Mouse (Mus musculus) frontal cortex, adult 2 months (tissue): ENCODE measurements around the gene Rab44. TPM values are rescaled to one million over a fixed set of nuclear protein-coding genes. Genes with fewer than 3 reads are reported as not detected.
"Not testable (repeated sequence)": the region's sequence is repeated elsewhere in the genome, so short reads cannot be mapped to it uniquely, and the experiment has no call there.

ENCODE experiments used
- DNase-seq, 2 experiments: peaks; one replicate each; pipeline ENCODE4 v3.0.0; 2022; ENCODE audit warnings: low spot score in 1 of 2; ENCODE audit errors: extremely low spot score in 1 of 2
- polyA plus RNA-seq: library from polyadenylated mRNA; depleted of rRNA; stranded (reverse); fragments of >200 nt; gene quantifications from 2 replicates; pipeline ENCODE4 v1.2.3, GENCODE M21; 2012; rRNA removed

Rab44 gene
- 0.08 and 0.19 TPM in 2 replicates for polyA plus RNA-seq

- no peak for DNase-seq
These were observed at the start of gene Rab44 for GRCm38 (mm10) chr17:29113591-29114352. TSS of gene Rab44 (plus strand) at chr17:29114145.

DNA sequence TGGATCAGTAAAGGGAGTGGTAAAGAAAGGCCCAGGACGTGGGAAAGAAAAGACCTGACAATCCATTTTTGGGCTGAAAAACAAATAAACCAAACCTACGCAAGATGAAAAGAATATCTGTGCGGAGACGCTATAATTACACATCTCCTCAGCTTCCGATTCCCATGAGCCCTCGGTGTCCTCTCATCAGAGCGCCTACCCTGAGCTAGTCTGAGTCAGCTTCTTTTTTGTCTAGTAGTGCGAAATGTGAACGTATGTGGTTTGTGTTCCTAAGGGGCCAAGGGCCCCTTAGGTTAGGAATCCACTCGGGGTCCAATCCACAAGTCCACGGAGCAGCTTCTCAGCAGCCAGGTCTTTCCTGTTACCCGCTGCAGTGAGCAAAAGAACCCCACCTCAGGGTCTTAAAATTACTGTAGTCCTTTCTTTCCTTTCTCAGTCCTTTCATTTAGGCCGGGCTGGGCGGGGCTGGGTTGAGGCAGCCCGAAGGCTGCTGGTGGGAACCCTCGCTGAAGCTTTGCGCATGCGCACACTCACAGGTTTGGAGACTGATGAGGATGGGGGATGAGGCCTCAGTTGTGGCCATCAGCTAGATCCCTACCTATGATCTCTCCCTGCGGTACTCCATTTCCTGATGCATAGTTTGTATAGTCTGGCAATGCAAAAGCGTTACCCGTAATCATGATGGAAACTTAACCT is 48.6 kb upstream of the Rab44 start:
- no peak for DNase-seq

GRCm38 (mm10) chr17:29065971-29066370 is 48.0 kb upstream of the Rab44 start:
- DNase-seq, result no peak

DNA sequence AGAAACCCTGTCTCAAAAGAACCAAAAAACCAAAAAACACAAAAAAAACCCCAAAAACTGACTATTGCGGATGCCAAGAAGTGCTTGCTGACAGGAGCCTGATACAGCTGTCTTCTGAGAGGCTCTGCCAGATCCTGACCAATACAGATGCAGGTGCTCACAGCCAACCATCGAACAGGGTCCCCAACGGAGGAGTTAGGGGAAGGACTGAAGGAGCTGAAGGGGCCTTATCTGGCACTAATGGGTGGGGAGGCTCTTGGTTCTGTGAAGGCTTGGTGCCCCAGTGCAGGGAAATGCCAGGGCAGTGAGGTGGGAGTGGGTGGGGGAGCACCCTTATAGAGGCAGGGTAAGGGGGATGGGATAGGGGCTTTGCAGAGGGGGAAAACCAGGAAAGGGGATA is 46.5 kb upstream of the Rab44 start:
- DNase-seq, result not testable (repeated sequence)

GRCm38 (mm10) chr17:29067847-29068246 is 46.1 kb upstream of the Rab44 start:
- no peak for DNase-seq

DNA sequence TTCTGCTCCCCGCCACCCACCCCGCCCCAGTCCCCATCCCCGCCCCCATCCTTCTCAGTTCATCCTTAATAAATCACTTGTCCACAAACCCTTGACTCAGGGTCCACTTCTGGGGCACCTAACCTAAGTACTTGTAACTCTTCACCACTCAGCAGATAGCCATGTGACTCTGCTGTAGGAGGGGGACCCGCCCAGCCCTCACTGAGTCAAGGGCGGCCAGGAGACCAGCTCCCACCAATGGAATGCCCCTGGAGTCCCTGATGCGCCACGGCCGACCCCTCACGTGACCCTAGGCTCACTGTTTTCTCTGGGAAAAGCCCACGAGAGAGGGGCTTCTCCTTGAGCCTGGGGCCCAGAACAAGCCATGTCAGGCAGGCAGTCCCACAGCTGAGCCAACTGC is 44.9 kb upstream of the Rab44 start:
- DNase-seq, result no peak

GRCm38 (mm10) chr17:29071820-29072219 is 42.1 kb upstream of the Rab44 start:
- DNase-seq, result no peak

DNA sequence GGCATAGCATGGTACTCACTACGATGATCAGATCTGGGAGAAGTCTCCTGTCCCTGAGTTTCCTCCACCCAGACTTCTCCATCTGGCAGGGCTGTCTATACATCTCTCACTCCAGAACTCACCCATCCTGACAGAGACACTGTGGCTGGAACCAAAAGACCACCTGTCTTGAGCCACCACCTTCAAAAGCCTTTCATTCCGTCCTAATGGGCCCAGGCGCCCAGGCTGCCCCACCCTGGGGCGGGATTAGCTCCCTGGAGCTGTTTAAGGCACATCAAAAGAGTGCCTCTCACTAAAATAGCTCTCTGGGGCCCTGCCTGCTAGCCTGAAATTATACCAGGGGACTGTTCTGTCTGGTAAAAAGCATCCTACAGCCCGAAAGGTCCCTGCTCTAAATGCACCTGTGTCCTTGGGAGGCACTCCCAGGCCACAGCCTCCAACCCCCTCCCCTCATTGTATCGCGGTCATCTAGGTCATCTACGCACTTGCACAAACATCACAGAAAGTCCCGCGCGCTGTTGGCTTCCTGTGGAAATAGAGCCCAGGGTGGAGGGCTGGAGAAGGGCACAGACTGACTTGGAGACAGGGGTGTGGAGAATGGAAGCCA is 41.1 kb upstream of the Rab44 start:
- no peak for DNase-seq

GRCm38 (mm10) chr17:29073313-29073712 is 40.6 kb upstream of the Rab44 start:
- no peak for DNase-seq

- no peak for DNase-seq
These were observed 39.9 kb upstream of the Rab44 start for GRCm38 (mm10) chr17:29074085-29074484.

DNA sequence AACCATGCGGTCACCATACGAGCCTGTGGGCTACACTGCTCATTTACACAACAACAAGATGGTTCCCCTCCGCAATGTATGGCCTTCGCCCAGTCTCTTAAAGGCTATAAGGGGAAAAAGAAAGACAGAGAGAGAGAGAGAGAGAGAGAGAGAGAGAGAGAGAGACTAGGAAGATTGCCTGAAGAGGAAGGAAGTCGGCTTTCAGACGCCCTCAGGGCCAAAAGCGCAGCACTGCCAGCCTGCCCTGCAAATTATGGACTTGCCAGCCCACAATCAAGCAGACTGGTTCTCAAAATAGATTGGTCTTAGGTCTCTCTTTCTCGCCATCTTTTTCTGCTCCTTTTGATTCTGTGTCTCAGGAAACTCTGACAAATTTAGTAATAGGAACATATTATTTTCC is 37.7 kb upstream of the Rab44 start:
- no peak for DNase-seq

GRCm38 (mm10) chr17:29077786-29078509 is 36.0 kb upstream of the Rab44 start:
- DNase-seq, result peak in 1 of 2 experiments; percentile 66

- DNase-seq, result no peak
These were observed 35.2 kb upstream of the Rab44 start for GRCm38 (mm10) chr17:29078519-29079383.

DNA sequence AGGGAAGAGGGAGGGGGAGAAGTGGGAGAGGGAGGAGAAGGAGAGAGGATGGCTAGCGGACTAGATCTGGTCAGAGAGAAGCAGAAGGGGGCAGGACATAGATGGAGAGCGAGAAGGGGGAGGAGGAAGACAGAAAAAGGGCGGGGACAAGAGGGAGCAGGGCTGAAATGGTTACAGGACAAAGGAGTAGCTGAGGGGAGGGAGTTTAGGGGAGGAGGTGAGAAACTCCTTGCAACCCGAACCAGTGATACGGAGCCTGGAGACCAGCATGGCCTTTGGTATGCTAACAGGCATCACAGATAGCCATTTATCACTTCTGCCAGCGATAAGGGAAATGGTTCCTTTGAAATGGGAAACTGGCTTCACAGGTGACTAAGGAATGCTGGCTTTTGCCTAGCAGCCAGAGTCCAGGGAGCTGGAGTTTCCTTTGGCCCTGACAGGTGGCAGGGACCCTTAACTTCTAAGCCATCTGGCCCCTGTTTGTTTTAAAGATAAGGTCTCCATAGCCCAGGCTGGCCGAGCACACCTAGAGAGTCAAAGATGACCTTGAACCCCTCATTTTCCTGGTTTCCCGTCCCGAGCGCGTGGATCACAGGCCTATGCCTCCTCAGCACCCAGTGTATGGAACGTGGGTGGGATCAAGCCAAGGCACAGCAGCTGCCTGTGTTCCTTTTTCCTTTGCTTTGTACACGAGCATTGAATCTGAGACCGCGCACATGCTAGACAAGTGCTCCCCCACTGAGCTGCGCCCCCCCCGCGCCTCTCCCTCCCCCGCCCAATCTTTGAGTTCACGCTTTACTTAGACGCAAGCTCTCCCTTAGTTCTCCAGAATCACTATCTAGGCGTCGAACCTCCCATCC is 33.0 kb upstream of the Rab44 start:
- DNase-seq, result no peak

DNA sequence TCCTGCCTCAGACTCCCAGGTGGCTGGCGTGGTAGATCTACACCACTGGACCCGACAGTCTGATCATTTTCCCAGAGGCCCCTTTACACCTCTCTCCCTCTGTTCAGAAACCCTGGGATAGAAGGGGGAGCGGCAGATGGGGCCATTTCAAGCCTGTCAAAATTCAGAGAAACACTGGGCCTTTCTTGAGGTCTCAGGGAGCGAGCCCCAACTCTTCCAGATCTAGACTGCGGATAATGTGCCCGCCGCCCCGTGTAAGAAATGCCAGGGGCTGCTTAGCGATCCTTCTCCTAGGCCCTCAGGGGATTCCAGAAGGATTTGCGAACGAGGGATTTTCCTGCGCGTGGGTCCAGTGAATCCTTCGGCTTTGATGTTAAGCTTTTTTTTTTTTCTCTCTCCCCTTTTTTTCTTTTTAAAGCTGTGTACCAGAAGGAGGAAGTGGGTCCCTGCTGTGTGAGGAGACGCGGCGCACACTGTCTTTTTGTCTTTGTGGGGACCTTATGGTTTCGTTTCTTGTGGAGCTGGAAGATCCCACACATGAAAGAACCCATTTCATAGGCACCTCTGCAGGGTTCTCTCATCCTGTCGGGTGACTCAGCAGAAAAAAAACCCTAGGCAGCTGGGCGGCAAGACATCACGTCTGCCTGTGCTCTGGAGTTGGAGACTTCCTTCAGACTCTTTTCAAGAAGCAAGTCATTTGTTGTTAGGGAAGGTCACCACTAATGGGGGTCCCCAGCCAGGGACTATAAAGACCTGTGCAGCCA is 32.1 kb upstream of the Rab44 start:
- DNase-seq, result peak in 1 of 2 experiments; percentile 63

DNA sequence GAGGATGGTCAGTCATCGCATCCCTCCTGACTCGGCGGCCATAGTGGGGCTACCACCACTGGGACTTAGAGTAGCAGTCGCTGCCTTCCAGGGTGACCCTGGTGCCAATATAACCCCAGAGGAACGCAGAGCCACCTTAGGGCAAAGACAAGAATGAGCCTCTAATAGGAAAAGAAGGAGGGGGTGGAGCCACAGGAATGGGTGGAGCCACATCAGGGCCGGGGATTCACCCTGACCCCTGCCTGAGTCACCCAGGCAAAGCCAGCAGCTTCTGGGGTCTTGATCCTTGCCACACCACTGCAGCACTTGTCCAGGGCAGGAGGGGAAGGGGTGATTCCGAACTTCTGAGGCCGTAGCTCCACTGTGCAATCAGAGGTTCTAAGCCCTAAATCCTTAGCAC is 30.4 kb upstream of the Rab44 start:
- no peak for DNase-seq

- no peak for DNase-seq
These were observed 29.3 kb upstream of the Rab44 start for GRCm38 (mm10) chr17:29084656-29085055.

DNA sequence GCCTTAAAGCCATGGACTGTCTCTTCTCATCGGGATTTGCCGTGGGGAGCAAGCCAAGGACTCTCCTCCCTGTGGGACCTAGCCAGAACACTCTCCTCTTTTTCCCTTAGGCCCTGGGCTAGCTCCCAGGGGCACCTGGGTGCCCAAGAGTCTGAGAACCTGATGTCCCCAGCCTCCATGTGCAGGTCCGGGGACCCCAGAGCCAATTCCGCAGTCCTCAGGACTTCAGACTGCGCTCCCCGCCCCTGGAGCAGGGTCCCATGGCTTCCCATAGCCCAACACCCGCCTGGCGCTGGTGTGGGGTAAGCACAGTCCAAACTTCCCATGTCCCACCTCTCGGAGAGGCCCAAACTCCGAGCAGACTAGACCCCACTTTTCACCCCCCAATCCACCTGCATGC is 28.7 kb upstream of the Rab44 start:
- DNase-seq, result no peak
